Mouse (Mus musculus) fat pad, adult 2 months (tissue): ENCODE data around the gene Gast.
"Not testable (repeated sequence)": the region's sequence is repeated elsewhere in the genome, so short reads cannot be mapped to it uniquely, and the experiment has no call there.

ENCODE experiments used
- DNase-seq: peaks from one replicate; pipeline ENCODE4 v3.0.0-alpha.2; 2011; ENCODE audit warnings: low read depth, low spot score; ENCODE audit errors: extremely low read depth

Gene Gast

DNA sequence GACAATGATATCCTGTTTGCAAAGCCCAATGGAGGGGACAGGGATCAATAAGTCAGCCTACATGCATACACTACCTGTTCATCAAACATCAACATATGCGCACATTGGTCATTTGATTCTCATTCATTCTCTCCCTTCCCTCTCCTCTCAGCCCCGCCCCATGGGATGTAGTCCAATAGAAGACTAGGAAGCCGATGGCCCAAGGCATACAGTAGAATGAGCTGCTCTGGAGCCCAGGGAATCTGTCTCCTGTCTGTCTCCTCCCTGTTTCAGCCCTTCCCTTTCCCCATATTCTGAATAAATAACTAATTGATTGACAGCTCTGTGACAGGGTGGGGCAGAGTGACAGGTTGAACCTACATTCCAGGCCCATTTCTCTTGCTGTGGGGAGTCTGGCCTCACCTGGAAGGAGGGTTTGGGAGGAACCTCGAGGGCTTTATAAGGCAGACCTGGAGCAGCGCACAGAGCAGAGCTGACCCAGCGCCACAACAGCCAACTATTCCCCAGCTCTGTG is at the start of gene Gast:
Gene Gast (plus strand): TSS at position 464 of the 514 bp plus-strand sequence.
- DNase-seq = no peak

DNA sequence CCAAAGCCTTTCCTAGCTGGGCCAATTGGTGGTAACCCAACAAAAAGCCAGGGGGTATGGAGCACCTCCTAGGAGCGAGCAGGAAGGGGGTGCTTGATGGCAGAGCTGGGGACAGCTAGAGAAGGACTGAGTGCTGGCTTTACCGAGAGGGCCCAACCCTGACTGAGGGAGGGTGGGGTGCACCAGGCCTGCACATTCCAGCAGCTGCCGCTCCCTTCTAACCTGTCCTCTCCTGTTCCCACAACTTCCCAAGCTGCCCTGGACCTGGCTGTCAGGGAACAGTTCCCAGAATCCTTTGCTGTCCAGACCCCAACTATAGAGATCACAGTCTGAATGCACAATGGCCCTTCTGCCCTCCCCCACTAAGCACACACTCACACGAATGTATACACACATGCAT is 49.2 kb upstream of the Gast start:
- DNase-seq = no peak

DNA sequence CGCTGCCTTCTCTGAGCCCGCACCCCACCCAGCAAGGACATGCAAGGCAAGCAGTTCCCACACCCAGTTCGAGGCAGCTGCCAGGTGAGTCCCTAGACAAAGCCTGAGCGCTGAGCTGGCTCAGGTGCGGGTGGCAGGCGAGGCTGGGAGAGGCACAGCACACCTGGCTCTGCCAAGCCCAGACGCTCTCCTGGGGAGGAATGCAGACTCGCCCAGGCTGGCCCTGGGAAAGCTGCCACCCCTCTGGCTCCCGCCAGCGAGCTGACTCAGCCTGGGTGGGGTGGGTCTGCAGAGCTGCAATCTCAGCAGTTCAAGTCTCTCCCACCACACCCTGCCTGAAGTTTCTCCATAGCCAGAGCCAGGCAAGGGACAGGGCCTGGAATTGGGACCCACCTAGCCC is 47.2 kb upstream of the Gast start:
- peak; percentile 92 for DNase-seq

DNA sequence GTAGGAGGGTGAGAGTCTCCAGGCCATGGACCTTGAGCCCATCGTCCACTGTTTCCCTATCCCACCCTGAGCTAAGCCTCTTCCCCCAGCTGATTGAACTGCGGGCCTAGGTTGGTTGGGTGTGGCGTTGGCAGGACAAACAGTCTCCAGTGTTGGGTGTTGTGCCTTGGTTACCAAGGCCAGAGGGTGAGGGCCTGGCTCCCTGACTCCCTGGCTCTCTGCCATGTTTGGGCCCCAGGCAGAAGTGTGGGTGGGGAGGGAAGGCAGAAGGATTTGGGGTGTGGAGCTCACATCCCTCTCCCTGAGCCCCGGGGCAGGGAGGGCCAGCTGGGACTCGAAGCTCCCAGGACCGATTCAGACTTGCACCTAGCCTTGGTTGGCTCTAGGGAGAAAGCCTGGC is 45.3 kb upstream of the Gast start:
- DNase-seq = peak; percentile 92

DNA sequence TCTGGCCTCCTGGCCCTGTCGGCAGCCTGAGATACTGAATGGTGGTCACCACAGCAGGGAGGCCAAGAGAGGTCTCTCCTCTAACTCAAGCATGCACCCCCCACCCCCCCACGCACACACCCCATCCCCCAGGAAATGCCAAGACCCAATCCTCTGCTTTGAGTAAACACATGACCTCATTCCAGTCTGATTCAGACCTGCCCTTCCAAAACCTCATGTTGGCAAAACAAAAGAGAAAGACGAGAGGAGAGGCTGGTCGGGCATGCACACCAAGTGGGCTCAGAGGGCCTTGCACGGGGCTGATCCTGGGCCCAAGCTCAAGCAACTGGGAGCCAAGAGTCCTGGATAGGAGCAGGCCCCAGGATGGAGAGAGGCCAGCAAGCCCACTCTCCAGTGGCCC is 44.0 kb upstream of the Gast start:
- DNase-seq = no peak

DNA sequence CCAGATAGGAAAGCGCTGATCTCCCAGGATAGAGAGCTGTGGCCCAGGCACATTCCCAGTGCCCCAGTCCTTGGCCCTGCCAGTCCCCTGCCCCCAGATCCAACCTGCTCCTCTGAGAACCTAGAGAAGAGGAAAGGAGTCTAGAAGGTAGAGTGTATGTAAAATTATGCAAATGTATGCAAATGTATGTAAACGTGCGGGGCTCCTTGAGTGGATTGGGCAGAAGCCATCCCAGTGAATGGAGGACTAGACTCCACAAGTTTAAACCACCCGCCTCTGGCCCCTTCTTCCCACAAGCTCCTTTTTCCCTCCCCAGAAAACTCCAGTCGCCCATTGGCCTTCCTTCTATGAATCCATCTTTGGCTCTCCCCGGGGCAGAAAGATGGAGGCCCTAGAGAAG is 41.3 kb upstream of the Gast start:
- no peak for DNase-seq

DNA sequence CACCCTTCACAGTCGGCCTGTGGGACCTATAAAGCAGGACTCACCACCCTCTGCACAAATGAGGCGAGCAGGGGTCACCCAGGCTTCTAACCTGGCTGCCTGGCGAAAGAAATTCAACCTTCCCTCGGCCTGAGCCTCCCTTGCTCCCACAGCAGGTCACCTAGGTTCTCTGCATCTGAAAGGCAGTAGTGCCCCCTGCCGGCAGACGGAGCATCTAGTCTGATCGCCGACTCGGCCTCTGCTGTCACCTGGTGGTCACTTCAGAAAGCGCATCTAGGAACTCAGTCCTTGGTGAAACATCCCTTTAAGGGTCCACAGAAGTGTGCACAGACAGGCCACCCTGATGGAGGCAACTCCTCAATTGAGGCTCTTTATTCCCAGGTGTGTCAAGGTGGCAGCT is 38.9 kb upstream of the Gast start:
- DNase-seq = no peak

DNA sequence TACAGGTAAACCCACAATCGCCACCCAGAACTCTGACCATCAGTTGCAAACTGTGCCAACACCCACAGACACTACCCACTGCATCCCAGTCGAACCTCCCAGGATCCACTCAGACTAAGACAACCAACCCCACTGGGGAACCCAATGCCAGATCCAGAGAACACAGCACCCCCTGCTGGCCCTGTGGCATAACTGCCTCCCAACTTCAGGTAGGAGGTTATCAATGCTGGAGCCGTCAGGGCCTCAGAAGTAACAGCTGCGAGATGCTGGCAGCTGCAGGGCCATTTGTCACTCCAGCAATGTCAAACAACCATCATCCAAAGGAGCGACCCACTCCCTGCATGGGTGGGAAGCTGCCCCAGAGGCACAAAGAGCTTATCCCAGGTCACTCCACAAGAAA is 36.4 kb upstream of the Gast start:
- no peak for DNase-seq

DNA sequence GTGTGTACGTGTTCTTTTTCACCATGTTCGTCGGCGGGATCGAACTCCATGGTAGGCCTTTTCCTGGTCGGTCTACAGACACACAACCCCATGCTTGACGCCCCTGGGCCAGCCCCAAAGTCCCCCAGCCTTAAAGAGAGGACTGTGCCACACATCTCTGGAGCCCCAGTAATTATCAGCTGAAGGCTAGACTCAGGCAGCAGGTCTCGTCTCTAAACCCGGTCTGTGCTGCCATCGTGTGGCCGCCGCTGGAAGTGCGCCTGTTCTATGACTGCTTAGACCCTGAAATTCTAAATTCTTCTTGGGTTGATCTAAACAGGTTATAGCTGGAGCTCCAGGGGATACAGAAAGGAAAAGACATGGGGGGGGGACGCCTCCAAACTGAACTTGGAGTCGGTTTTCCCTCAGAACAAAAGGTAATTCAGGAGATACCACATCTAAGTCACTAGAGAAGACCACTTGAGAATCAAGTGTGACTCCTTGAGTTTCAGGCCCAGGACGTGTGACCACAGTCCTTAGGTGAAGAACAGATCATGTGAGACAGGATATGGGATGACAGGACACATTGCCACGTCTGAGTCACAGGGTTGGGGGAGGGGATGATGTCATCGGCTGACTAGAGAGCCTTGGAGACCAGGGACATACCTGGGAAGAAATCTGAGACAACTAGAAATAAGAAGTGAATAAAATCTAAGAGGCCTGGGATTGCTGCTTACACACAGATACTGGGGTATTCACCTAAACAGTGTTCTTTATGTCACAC is 35.8 kb upstream of the Gast start:
- DNase-seq = no peak

DNA sequence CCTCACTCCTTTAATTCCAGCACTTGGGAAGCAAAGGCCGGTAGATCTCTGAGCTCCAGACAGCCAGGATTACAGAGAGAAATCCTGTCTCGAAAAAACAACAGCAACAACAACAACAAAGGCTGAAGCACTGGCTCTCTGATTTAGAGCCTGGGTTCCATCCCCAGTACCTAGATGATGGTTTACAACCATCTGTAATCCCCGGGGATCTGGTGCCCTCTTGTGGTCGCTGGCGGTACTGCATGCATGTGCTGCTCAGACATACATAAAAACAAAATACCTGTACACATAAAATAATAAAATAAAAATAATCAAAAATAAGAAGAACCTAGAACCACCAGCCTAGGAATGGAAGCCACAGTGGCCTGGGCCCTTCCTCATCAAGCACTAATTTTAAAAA is 33.9 kb upstream of the Gast start:
- DNase-seq = no peak

DNA sequence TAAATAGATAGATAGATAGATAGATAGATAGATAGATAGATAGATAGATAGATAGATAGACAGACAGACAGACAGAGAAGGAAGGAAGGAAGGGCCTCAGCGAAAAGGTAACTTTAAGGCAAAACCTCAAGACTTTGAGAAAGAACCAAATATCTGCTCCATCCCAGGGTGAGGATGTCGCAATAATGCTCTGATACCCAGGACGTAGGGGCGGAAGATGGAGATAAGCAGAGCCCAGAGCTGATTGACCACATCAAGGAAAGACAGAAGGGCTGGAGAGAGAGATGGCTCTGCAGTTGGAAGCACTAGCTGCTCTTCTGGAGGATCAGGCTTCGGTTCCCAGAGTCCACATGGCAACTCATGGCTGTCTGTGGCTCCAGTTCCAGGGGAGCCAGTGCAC is 32.9 kb upstream of the Gast start:
- no peak for DNase-seq

DNA sequence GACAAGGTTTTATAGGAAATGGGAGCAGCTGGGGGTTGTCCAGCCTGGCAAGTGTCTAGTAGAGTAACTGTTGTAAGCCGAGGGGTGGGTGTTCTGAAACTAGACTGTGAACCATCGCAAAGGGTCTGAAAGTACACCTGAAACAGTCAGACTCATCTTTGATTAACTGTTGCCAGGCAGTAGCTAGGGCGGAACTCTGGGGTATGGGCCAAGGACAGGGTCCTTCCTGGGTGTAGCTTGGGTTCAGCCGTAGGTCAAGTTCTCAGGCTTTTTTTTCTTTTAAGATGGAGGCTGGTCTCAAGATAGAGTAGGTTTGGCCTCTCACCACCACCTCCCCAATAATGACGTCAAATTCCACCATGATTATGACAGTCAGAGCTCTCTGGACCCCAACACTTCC is 26.3 kb upstream of the Gast start:
- no peak for DNase-seq

DNA sequence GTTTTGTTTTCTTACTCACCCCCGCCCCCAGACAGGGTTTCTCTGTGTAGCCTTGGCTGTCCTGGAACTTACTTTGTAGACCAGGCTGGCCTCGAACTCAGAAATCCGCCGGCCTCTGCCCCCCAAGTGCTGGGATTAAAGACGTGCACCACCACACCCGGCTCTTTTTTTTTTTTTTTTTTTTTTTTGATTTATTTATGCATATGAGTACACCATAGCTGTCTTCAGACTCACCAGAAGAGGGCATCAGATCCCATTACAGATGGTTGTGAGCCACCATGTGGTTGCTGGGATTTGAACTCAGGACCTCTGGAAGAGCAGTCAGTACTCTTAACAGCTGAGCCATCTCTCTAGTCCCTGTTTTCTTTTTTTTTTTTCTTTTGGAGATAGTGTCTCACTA is 25.5 kb upstream of the Gast start:
- not testable (repeated sequence) for DNase-seq

DNA sequence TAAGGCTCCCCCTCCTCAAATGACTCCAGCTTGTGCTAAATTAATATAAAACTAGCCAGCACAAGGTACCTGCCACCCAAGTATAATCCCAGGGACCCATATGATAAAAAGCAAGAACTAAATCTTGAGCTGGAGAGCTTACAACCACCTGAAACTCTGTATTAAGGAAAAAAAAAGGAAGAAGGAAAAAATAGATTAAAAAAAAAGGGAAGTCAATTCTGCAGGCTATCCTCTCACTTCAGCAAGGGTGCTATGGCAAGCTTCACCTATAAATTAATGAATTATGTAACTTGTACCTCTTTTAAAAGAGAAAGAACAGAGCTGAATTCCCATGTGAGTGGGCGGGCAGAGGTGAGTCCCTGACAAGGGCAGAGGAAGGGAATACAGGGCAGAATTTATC is 22.6 kb upstream of the Gast start:
- DNase-seq = no peak

DNA sequence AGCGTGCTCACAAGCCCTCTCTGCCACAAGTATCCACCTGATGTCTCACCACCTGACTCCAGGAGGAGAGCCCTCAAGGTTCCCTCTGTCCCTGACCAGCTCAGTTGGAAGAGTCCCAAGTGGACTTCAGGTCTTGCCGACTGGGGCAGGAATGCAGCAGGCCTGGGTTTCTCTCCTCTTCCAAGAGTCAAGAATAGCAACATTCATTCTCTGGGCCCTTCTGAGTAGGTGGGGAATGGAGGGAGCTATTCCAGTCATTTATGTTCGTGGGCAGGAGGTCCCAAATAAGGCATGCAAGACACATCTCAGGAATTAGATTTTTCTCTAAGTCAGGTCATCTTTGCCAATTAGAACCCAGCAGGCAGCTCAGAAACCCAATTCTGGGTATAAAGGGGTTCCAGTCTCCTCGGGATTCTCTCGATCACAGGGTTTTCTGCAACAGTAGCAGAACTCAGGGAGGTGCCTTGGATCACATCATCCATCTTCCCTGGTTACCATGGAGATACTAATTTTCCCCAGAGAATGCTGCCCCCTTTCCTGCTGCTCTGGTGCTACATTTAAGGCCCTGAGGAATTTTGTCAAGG is 22.0 kb upstream of the Gast start:
- DNase-seq = no peak

DNA sequence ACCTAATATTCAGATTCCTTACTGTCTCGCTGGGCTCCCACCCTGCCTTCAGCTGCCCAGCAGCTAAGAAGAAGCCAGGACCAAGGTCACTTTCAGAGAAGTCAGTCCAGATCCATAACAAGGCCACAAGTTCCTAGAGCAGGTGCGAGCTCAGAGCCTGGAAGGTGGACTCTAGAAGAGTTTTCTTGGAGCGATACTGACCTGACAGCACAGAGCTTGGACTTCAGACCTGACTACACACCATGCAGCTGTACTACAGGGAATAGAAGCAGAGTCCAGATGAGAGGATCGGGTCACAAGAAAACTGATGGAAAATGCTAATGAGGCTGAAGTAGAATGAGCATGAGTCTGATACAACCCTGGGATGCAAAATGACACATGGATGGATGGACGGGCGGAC is 20.8 kb upstream of the Gast start:
- DNase-seq = no peak

DNA sequence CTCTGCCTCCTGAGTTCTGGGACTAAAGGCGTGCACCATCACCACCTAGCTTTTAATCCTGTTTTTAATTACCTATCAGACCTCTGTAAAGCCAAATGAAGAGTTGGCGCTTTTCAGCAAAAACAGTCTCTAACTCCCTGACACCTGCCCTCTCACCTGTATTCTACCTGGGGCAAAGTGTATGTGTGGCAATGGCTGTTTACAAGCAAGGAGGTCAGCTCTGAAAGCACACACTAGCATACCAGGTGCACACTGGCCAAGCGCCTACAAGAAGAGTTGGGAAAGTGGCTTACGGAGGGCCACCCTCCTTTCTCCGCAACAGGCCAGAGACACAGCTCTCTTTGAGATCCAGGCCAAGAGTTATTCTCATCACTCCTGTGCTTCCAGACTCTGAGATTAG is 18.8 kb upstream of the Gast start:
- no peak for DNase-seq

DNA sequence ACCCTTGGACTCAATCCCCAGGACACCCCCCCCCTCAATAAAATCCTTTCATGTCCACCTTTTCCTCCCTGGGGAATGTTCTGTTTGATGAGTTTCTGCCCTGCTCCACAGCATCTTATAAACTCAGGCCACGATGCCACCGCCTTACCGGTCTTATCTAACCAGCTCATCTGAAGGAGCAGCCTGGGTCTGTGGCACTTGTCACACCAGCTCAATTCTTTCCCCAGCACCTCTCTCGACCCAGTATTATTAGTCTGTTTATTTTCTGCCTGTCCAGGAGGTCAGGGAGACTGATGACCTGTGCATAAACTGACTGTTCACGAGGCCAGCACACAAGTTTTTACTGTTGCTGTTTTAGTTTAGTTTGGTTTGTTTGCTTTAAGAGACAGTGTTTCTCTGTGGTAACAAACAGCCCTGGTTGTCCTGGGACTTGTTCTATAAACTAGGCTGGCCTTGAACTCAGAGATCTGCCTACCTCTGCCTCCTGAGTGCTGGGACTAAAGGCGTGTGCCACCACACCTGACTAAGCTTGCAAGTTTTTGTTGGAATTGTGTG is 16.3 kb upstream of the Gast start:
- DNase-seq = no peak

DNA sequence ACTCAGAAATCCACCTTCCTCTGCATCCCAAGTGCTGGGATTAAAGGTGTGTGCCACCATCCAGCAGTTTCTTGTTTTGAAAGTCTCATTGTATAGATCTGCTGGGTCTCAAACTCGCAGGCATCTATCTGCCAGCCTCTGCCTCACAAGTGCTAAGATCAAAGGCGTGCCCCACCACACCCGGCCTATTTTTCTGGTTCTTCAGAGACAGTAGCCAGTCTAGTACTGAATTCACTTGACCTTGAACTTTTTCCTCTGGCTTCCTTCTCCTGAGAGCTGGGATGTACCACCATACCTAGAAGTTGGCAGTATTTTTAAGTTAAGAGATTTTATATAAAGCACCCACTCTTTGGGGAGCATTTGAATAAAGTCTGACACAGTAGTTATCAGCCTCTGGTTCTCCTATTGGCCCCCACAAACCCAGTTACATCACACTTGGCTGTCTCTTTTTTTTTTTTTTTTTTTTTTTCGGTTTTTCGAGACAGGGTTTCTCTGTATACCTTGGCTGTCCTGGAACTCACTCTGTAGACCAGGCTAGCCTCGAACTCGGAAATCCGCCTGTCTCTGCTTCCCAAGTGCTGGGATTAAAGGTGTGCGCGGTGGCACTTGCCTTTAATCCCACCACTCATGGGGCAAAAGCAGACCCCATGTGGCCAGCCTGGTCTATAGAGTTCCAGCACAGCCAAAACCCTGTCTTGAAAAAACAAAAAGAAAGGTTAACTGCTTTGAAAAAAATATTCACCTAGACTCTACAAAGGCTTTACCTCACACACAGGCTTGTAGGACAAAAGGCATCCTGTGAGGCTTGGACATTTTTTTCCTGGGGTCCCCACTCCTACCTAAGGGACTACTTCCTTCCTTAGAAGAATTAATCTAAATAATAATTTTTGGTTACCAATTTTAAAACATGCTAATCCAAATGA is 15.4 kb upstream of the Gast start:
- no peak for DNase-seq

DNA sequence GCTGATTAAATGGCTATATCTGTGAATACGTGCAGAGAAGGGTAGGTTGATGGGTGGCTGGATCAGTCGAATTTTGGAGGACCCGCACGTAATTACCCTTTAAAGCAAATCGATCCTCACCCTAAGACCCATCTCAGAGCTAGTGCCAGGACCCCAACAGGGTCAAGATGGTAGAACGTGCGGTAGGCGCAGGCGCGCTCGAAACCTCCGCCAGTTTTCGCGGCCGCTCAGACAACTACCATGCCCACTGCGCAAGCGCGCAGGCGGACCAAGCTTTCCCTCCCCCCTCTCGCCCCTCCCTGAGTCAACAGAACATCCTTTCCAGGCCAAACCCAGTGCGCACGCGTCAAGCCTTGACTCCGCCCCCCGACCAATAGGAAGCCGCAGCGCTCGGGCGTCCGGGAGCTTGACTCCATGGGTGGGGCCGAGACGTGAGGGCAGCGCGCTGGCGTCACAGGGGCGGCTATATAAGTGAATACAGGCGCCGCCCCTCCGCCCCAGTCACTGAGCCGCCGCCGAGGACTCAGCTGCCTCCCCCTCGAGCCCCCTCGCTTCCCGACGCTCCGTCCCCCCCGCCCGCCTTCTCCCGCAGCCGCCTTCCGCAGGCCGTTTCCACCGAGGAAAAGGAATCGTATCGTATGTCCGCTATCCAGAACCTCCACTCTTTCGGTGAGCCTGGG is 14.6 kb upstream of the Gast start, which contains the start of gene Eif1:
Gene Eif1 (plus strand): TSS at position 394 of the 680 bp plus-strand sequence.
- peak; percentile 80 for DNase-seq

DNA sequence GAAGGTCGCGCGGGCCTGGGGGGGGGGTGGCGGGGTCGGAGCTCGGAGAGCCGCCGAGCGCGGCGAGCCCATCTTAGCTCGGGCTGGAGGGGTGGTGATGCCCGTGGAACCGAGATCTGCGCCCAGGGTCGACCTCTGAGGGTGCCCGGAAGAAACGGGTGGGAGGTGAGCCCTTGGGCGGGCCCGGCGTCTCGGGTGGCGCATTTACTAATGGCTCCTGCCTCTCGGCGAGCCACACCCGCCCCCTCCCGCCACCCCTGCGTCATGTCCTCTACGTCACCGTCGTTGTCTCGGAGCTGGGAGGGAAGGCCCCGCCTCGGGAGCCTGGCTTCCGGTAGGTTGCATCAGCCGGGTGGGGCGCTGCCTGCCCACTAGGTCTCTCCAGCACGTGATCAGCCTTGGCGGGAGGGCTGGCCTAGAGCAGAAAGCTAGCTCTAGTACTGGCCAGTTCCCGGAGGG is 14.0 kb upstream of the Gast start:
- DNase-seq = peak; percentile 49
